Mouse (Mus musculus) thymus, postnatal 25 days (tissue): Measurements from ENCODE around the gene Igf2bp2.

Experiments
- DNase-seq: peaks from one replicate; pipeline ENCODE4 v3.0.0; 2022

Gene Igf2bp2

GRCm38 (mm10) chr16:22022122-22022521 lies 141.0 kb downstream of the Igf2bp2 start:
- DNase-seq, result peak; percentile 51

- DNase-seq, result no peak
Measured at GRCm38 (mm10) chr16:22015569-22015968, 147.5 kb downstream of the Igf2bp2 start.

GRCm38 (mm10) chr16:22009596-22009995 lies 153.5 kb downstream of the Igf2bp2 start:
- DNase-seq, result no peak

GRCm38 (mm10) chr16:22009099-22009584 lies 154.0 kb downstream of the Igf2bp2 start, which contains the start of gene Senp2:
Gene Senp2, plus strand, starts transcription at chr16:22009484.
- peak; percentile 100 for DNase-seq
